Mouse (Mus musculus): ENCODE measurements around the gene Gm14744.
"Not testable (repeated sequence)": the region's sequence is repeated elsewhere in the genome, so short reads cannot be mapped to it uniquely, and the experiment has no call there.

The Gm14744 gene

DNA sequence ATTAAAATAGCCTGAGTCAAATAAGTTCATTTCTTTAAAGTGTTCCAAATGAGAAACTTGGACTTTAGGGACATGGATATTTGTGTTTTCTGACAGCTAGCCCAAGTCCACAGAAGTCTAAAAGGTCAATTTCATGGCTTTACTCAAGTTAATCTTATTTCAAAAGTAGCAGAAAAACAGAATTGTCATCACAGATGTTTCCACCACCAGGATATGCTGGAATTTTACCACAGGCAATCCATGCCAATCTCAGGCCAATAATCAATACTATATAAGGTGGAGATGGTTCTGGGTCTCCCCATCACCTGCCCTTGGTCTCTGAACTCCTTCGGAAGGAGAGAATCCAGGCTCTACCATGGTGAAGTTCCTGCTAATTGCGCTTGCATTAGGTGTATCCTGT is at the start of gene Gm14744:
Gm14744 (plus strand) TSS at position 301 of the 400 bp plus-strand sequence.
- in situ Hi-C loops (cut with MboI; ENCODE audit: unreplicated experiment in 2 of 2) = not testable (repeated sequence)

DNA sequence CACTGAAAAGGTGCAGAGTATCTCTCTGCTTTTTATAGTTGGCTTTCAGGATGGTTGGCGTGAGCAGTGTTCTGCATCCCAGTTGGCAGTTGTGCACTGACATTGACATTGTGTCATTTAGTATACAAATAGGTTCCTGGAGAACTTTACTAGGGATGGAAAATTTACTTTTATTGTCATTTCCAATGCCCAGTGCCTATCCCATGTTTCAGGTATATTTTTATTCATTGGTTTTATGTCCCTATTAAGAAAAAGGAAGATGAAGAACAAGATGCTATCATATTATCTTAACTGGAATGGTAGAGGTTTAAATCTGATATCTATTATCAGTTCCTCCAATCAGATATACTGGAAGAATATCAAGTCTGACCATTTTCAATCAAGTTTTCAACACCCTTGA is 11.0 kb upstream of the Gm14744 start, which contains the start of gene Pbsn:
Pbsn (minus strand) TSS at position 101 of the 400 bp plus-strand sequence.
- in situ Hi-C loops (cut with MboI; ENCODE audit: unreplicated experiment in 2 of 2) = no loop called here

DNA sequence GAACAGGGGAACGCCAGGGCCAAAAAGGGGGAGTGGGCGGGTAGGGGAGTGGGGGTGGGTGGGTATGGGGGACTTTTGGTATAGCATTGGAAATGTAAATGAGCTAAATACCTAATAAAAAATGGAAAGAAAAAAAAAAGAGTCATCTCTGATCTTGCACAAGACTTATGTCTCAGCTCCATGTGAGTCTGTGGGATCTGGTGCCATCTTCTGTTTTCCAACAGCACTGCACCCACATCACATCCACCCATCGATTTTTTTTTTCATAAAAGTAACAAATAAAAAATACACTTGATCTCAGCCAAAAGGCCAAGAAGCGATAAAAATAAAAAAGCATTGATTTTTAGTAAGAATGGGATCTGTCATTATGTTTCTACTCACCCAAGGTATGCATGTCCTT is 15.5 kb downstream of the Gm14744 start:
- in situ Hi-C loops (cut with MboI; ENCODE audit: unreplicated experiment in 2 of 2) = not testable (repeated sequence)
